Comparison of ENCODE assay signal across 9 mouse cellular contexts in the genomic region with DNA sequence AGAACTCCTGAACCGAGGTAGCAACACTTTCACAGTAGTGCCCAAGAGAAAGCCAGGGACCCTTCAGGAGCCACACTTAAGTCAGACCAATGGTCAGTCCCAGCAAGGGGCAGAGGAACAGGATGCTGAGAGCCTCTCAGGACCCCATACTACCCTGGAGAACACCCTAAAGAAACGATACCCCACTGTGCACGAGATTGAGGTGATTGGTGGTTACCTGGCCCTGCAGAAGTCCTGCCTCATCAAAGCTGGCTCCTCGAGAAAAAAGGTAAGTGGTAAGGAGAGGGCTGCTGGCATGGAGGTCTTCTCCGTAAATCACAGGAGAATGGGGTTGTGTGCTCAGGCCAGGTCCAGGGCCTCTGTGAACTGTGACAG. TPM values are rescaled to one million over a fixed set of nuclear protein-coding genes. Genes with fewer than 3 reads are reported as not detected.
DNase-seq lines count a peak whose midpoint lies in the region; ATAC-seq lines count a peak whose summit lies in the region.
"Had no signal": no experiment of that assay in that cellular context is flagged by ENCODE, and none has a peak within 500 bp of the region (broad histone marks: within the 10 kb centered on the region; RNA-seq: fewer than 3 reads in every experiment).

No protein-coding gene starts in this region.

- no peak for DNase-seq in heart, postnatal 14 days
- DNase-seq in cerebellum, adult 9-11 months: peak; percentile 67
- DNase-seq in urinary bladder, postnatal 4 days (ENCODE audit: low spot score in 2 of 2): no peak
- DNase-seq in gastrocnemius, postnatal 14 days: no peak
- no peak for DNase-seq in frontal cortex, postnatal 36 days (ENCODE audit: low spot score in 2 of 2)

- H3K4me1 ChIP-seq in heart, embryonic 15.5 days (replicated peaks): peaks cover 50% of the 10 kb centered on the region
- H3K4me1 ChIP-seq in hindbrain, embryonic 15.5 days (replicated peaks): peaks cover 53% of the 10 kb centered on the region
- peaks cover 50% of the 10 kb centered on the region for H3K4me1 ChIP-seq in midbrain, embryonic 16.5 days (ENCODE audit: control insufficient read depth, insufficient read depth, low read length)

- peaks cover 1% of the 10 kb centered on the region; the same call in 1 of the 2 replicates for H3K36me3 ChIP-seq in heart, embryonic 15.5 days
- peaks cover under 1% of the 10 kb centered on the region; the same call in 1 of the 2 replicates for H3K36me3 ChIP-seq in hindbrain, embryonic 15.5 days
- H3K36me3 ChIP-seq in midbrain, embryonic 16.5 days (ENCODE audit: control insufficient read depth, insufficient read depth, low read length): peaks cover under 1% of the 10 kb centered on the region; the same call in 1 of the 2 replicates

- ATAC-seq in heart, embryonic 15.5 days (replicated peaks; ENCODE audit: insufficient number of reproducible peaks, insufficient read depth, low FRiP score, low read depth): no peak
- no peak for ATAC-seq in hindbrain, embryonic 15.5 days (ENCODE audit: low FRiP score, low read depth)
- no peak for ATAC-seq in midbrain, embryonic 16.5 days

- peaks cover 15% of the 10 kb centered on the region for H3K27me3 ChIP-seq in heart, embryonic 15.5 days
- no peaks in the 10 kb centered on the region for H3K27me3 ChIP-seq in hindbrain, embryonic 15.5 days
- peaks cover 6% of the 10 kb centered on the region for H3K27me3 ChIP-seq in midbrain, embryonic 16.5 days (ENCODE audit: control insufficient read depth, insufficient read depth, low read depth, low read length)

- H3K9me3 ChIP-seq in heart, embryonic 15.5 days (replicated peaks): no peaks in the 10 kb centered on the region
- H3K9me3 ChIP-seq in hindbrain, embryonic 15.5 days: no peaks in the 10 kb centered on the region
- no peaks in the 10 kb centered on the region for H3K9me3 ChIP-seq in midbrain, embryonic 16.5 days (replicated peaks; ENCODE audit: control insufficient read depth, low read length, poor library complexity, severe bottlenecking)

- H3K4me2 ChIP-seq in heart, embryonic 15.5 days: peak overlapping the region; percentile 100
- H3K4me2 ChIP-seq in hindbrain, embryonic 15.5 days: peak overlapping the region; percentile 94
- peak overlapping the region; percentile 100 for H3K4me2 ChIP-seq in midbrain, embryonic 16.5 days (ENCODE audit: low read length)

- H3K9ac ChIP-seq in heart, embryonic 15.5 days: peak overlapping the region; percentile 67; the same call in 1 of the 2 replicates
- H3K9ac ChIP-seq in hindbrain, embryonic 15.5 days: peak overlapping the region; percentile 64
- peak overlapping the region; percentile 81; the same call in 1 of the 2 replicates for H3K9ac ChIP-seq in midbrain, embryonic 16.5 days (ENCODE audit: low read depth, low read length)

- no peak overlapping the region for H3K4me3 ChIP-seq in heart, embryonic 15.5 days
- peak overlapping the region; percentile 74 for H3K4me3 ChIP-seq in hindbrain, embryonic 15.5 days
- H3K4me3 ChIP-seq in midbrain, embryonic 16.5 days (ENCODE audit: low read depth, low read length): peak overlapping the region; percentile 85; the same call in 1 of the 2 replicates

- whole genome bisulfite sequencing in heart, embryonic 15.5 days: 75% methylated on average over 5 of the region's 5 CpGs
- WGBS in hindbrain, embryonic 15.5 days: 77% methylated on average over 5 of the region's 5 CpGs
- 76% methylated on average over 5 of the region's 5 CpGs for WGBS in midbrain, embryonic 16.5 days

- intact Hi-C loops in heart, postnatal 14 days (cut with DNase I): no loop called here
- intact Hi-C loops in gastrocnemius, postnatal 14 days (cut with DNase I; ENCODE audit: low total_unique reads): no loop called here

- H3K27ac ChIP-seq in heart, embryonic 15.5 days: no peak overlapping the region
- H3K27ac ChIP-seq in hindbrain, embryonic 15.5 days (replicated peaks): no peak overlapping the region
- H3K27ac ChIP-seq in midbrain, embryonic 16.5 days (ENCODE audit: low read length): no peak overlapping the region
- H3K27ac ChIP-seq: macrophage had no signal

RNA-seq across cellular contexts. Expression of gene Tprn, which starts 1.9 kb away (rescaled TPM):
- polyA plus RNA-seq in heart, embryonic 15.5 days (2015; fragmentation: Nextera tagmentation; extraction: Ambion mirVana): 3.6 and 5.2 TPM in 2 replicates
- total RNA-seq in heart, postnatal 14 days (2021): 1 to 10 TPM; 5.7 to 7.6 TPM
- 17.1 and 21.5 TPM in 2 replicates for polyA plus RNA-seq in hindbrain, embryonic 15.5 days (2015; fragmentation: Nextera tagmentation; extraction: Ambion mirVana)
- polyA plus RNA-seq in midbrain, embryonic 16.5 days (2015; fragmentation: Nextera tagmentation; extraction: Ambion mirVana): 15.6 and 15.9 TPM in 2 replicates
- 1 to 10 TPM; 2.8 to 5.0 TPM for total RNA-seq in gastrocnemius, postnatal 14 days (2021)

RNA-seq across cellular contexts. Expression of gene Ssna1, which starts 8.0 kb away (rescaled TPM):
- 137 and 152 TPM in 2 replicates for polyA plus RNA-seq in heart, embryonic 15.5 days (2015; fragmentation: Nextera tagmentation; extraction: Ambion mirVana)
- 10 to 100 TPM; 38.3 to 46.9 TPM for total RNA-seq in heart, postnatal 14 days (2021)
- 171 and 183 TPM in 2 replicates for polyA plus RNA-seq in hindbrain, embryonic 15.5 days (2015; fragmentation: Nextera tagmentation; extraction: Ambion mirVana)
- 172 and 175 TPM in 2 replicates for polyA plus RNA-seq in midbrain, embryonic 16.5 days (2015; fragmentation: Nextera tagmentation; extraction: Ambion mirVana)
- 10 to 100 TPM; 28.9 to 34.2 TPM for total RNA-seq in gastrocnemius, postnatal 14 days (2021)

RNA-seq across cellular contexts. Expression of gene Anapc2, which starts 8.0 kb away (rescaled TPM):
- 67.5 and 92.0 TPM in 2 replicates for polyA plus RNA-seq in heart, embryonic 15.5 days (2015; fragmentation: Nextera tagmentation; extraction: Ambion mirVana)
- 10 to 100 TPM; 44.0 to 44.1 TPM for total RNA-seq in heart, postnatal 14 days (2021)
- polyA plus RNA-seq in hindbrain, embryonic 15.5 days (2015; fragmentation: Nextera tagmentation; extraction: Ambion mirVana): 139 and 143 TPM in 2 replicates
- polyA plus RNA-seq in midbrain, embryonic 16.5 days (2015; fragmentation: Nextera tagmentation; extraction: Ambion mirVana): 141 and 144 TPM in 2 replicates
- total RNA-seq in gastrocnemius, postnatal 14 days (2021): 10 to 100 TPM; 29.7 to 31.0 TPM

RNA-seq across cellular contexts. Expression of gene Tmem203, which starts 9.0 kb away (rescaled TPM):
- polyA plus RNA-seq in heart, embryonic 15.5 days (2015; fragmentation: Nextera tagmentation; extraction: Ambion mirVana): 17.6 and 18.2 TPM in 2 replicates
- 10 to 100 TPM; 12.7 to 13.4 TPM for total RNA-seq in heart, postnatal 14 days (2021)
- polyA plus RNA-seq in hindbrain, embryonic 15.5 days (2015; fragmentation: Nextera tagmentation; extraction: Ambion mirVana): 13.4 and 13.8 TPM in 2 replicates
- polyA plus RNA-seq in midbrain, embryonic 16.5 days (2015; fragmentation: Nextera tagmentation; extraction: Ambion mirVana): 12.4 and 12.7 TPM in 2 replicates
- 10 to 100 TPM; 13.5 to 13.6 TPM for total RNA-seq in gastrocnemius, postnatal 14 days (2021)

RNA-seq across cellular contexts. Expression of gene AL732309.1, which starts 17.6 kb away (rescaled TPM):
- 2.3 and 3.3 TPM in 2 replicates for polyA plus RNA-seq in heart, embryonic 15.5 days (2015; fragmentation: Nextera tagmentation; extraction: Ambion mirVana)
- total RNA-seq in heart, postnatal 14 days (2021): 1 to 10 TPM; 1.9 to 2.4 TPM
- 4.9 and 6.3 TPM in 2 replicates for polyA plus RNA-seq in hindbrain, embryonic 15.5 days (2015; fragmentation: Nextera tagmentation; extraction: Ambion mirVana)
- 4.3 and 4.7 TPM in 2 replicates for polyA plus RNA-seq in midbrain, embryonic 16.5 days (2015; fragmentation: Nextera tagmentation; extraction: Ambion mirVana)
- total RNA-seq in gastrocnemius, postnatal 14 days (2021): 1 to 10 TPM in 1 of 2 experiments, not detected in 1; 1.5 TPM
